Mouse (Mus musculus): Measurements from ENCODE around the gene Syt1. TPM values are rescaled to one million over a fixed set of nuclear protein-coding genes. Genes with fewer than 3 reads are reported as not detected.

Syt1 gene
- total RNA-seq, 2 experiments from 2014 or later: 1,179 to 1,188 TPM

GRCm38 (mm10) chr10:108677053-108677452 lies 333.7 kb downstream of the Syt1 start:
- DNase-seq (ENCODE audit: extremely low spot score in 1 of 2, low spot score in 2 of 2): no peak
- Histone ChIP-seq H3K27ac (peak overlapping the region; percentile 34), H3K4me3 (no peak overlapping the region)
- TF ChIP-seq CTCF (IDR thresholded peaks at IDR 0.05): no peak
- intact Hi-C loops (cut with DNase I): no loop called here

- Histone ChIP-seq H3K27ac (peak overlapping the region; percentile 73), H3K4me3 (no peak overlapping the region)
- DNase-seq (ENCODE audit: extremely low spot score in 1 of 2, low spot score in 2 of 2): no peak
- intact Hi-C loops (cut with DNase I): no loop called here
- no peak for TF ChIP-seq CTCF (IDR thresholded peaks at IDR 0.05)
These were observed 341.8 kb downstream of the Syt1 start for GRCm38 (mm10) chr10:108668944-108669343.

GRCm38 (mm10) chr10:108660295-108660694 lies 350.5 kb downstream of the Syt1 start:
- no peak overlapping the region for H3K4me3 ChIP-seq
- no peak for TF ChIP-seq CTCF (IDR thresholded peaks at IDR 0.05)
- DNase-seq (ENCODE audit: extremely low spot score in 1 of 2, low spot score in 2 of 2): no peak
- peak overlapping the region; percentile 76 for H3K27ac ChIP-seq
- intact Hi-C loops (cut with DNase I): no loop called here

GRCm38 (mm10) chr10:108658300-108658699 lies 352.5 kb downstream of the Syt1 start:
- no peak for DNase-seq (ENCODE audit: extremely low spot score in 1 of 2, low spot score in 2 of 2)
- H3K4me3 ChIP-seq: no peak overlapping the region
- peak overlapping the region; percentile 85 for H3K27ac ChIP-seq
- no peak for TF ChIP-seq CTCF (IDR thresholded peaks at IDR 0.05)
- intact Hi-C loops (cut with DNase I): loop anchor here (10.0 kb wide), 1 partner anchor 203 kb away; no protein-coding TSS in a partner anchor

- intact Hi-C loops (cut with DNase I): loop anchor here (10.0 kb wide), 1 partner anchor 203 kb away; no protein-coding TSS in a partner anchor
These were observed 353.1 kb downstream of the Syt1 start for GRCm38 (mm10) chr10:108657669-108658068.

GRCm38 (mm10) chr10:108656898-108657297 lies 353.9 kb downstream of the Syt1 start:
- no peak overlapping the region for H3K4me3 ChIP-seq
- H3K27ac ChIP-seq: peak overlapping the region; percentile 85
- TF ChIP-seq CTCF (IDR thresholded peaks at IDR 0.05): no peak
- intact Hi-C loops (cut with DNase I): loop anchor here (10.0 kb wide), 1 partner anchor 202 kb away; no protein-coding TSS in a partner anchor
- DNase-seq (ENCODE audit: extremely low spot score in 1 of 2, low spot score in 2 of 2): no peak

More at GRCm38 (mm10) chr10:108657669-108658068, 353.1 kb downstream of the Syt1 start:
- TF ChIP-seq CTCF (IDR thresholded peaks at IDR 0.05): peak; percentile 15
- H3K27ac ChIP-seq: peak overlapping the region; percentile 85
- H3K4me3 ChIP-seq: no peak overlapping the region
- no peak for DNase-seq (ENCODE audit: extremely low spot score in 1 of 2, low spot score in 2 of 2)

- DNase-seq (ENCODE audit: extremely low spot score in 1 of 2, low spot score in 2 of 2): no peak
- intact Hi-C loops (cut with DNase I): loop anchor here (10.0 kb wide), 1 partner anchor 200 kb away; no protein-coding TSS in a partner anchor
- H3K4me3 ChIP-seq: no peak overlapping the region
- no peak for TF ChIP-seq CTCF (IDR thresholded peaks at IDR 0.05)
- peak overlapping the region; percentile 58 for H3K27ac ChIP-seq
These were observed 355.7 kb downstream of the Syt1 start for GRCm38 (mm10) chr10:108655074-108655473.

- Histone ChIP-seq H3K27ac (peak overlapping the region; percentile 81), H3K4me3 (no peak overlapping the region)
- no peak for TF ChIP-seq CTCF (IDR thresholded peaks at IDR 0.05)
- DNase-seq (ENCODE audit: extremely low spot score in 1 of 2, low spot score in 2 of 2): no peak
- intact Hi-C loops (cut with DNase I): loop anchor here (10.0 kb wide), 1 partner anchor 198 kb away; no protein-coding TSS in a partner anchor
These were observed 358.0 kb downstream of the Syt1 start for GRCm38 (mm10) chr10:108652831-108653230.

GRCm38 (mm10) chr10:108652066-108652465 lies 358.7 kb downstream of the Syt1 start:
- DNase-seq (ENCODE audit: extremely low spot score in 1 of 2, low spot score in 2 of 2): no peak
- no peak overlapping the region for H3K4me3 ChIP-seq
- H3K27ac ChIP-seq: peak overlapping the region; percentile 81
- TF ChIP-seq CTCF (IDR thresholded peaks at IDR 0.05): no peak
- intact Hi-C loops (cut with DNase I): loop anchor here (10.0 kb wide), 1 partner anchor 197 kb away; no protein-coding TSS in a partner anchor

- intact Hi-C loops (cut with DNase I): no loop called here
- peak overlapping the region; percentile 76 for H3K27ac ChIP-seq
- no peak for TF ChIP-seq CTCF (IDR thresholded peaks at IDR 0.05)
These were observed 361.6 kb downstream of the Syt1 start for GRCm38 (mm10) chr10:108649174-108649573.

GRCm38 (mm10) chr10:108643915-108644314 lies 366.9 kb downstream of the Syt1 start:
- Histone ChIP-seq H3K27ac (peak overlapping the region; percentile 45), H3K4me3 (no peak overlapping the region)
- DNase-seq (ENCODE audit: extremely low spot score in 1 of 2, low spot score in 2 of 2): no peak
- TF ChIP-seq CTCF (IDR thresholded peaks at IDR 0.05): no peak
- intact Hi-C loops (cut with DNase I): no loop called here

More at GRCm38 (mm10) chr10:108649174-108649573, 361.6 kb downstream of the Syt1 start:
- no peak overlapping the region for H3K4me3 ChIP-seq
- no peak for DNase-seq (ENCODE audit: extremely low spot score in 1 of 2, low spot score in 2 of 2)

- no peak overlapping the region; the same call in 1 of the 2 replicates for H3K27ac ChIP-seq
- intact Hi-C loops (cut with DNase I): no loop called here
- TF ChIP-seq CTCF (IDR thresholded peaks at IDR 0.05): no peak
These were observed 372.7 kb downstream of the Syt1 start for GRCm38 (mm10) chr10:108638095-108638494.

GRCm38 (mm10) chr10:108636086-108636485 lies 374.7 kb downstream of the Syt1 start:
- H3K4me3 ChIP-seq: no peak overlapping the region
- TF ChIP-seq CTCF (IDR thresholded peaks at IDR 0.05): no peak
- peak overlapping the region; percentile 60 for H3K27ac ChIP-seq
- intact Hi-C loops (cut with DNase I): no loop called here
- no peak for DNase-seq (ENCODE audit: extremely low spot score in 1 of 2, low spot score in 2 of 2)

More at GRCm38 (mm10) chr10:108638095-108638494, 372.7 kb downstream of the Syt1 start:
- no peak overlapping the region for H3K4me3 ChIP-seq
- no peak for DNase-seq (ENCODE audit: extremely low spot score in 1 of 2, low spot score in 2 of 2)

Measured in left cerebral cortex, adult 2 months (tissue).